Mouse (Mus musculus): ENCODE measurements around the gene Tnfsf8.

The Tnfsf8 gene

DNA sequence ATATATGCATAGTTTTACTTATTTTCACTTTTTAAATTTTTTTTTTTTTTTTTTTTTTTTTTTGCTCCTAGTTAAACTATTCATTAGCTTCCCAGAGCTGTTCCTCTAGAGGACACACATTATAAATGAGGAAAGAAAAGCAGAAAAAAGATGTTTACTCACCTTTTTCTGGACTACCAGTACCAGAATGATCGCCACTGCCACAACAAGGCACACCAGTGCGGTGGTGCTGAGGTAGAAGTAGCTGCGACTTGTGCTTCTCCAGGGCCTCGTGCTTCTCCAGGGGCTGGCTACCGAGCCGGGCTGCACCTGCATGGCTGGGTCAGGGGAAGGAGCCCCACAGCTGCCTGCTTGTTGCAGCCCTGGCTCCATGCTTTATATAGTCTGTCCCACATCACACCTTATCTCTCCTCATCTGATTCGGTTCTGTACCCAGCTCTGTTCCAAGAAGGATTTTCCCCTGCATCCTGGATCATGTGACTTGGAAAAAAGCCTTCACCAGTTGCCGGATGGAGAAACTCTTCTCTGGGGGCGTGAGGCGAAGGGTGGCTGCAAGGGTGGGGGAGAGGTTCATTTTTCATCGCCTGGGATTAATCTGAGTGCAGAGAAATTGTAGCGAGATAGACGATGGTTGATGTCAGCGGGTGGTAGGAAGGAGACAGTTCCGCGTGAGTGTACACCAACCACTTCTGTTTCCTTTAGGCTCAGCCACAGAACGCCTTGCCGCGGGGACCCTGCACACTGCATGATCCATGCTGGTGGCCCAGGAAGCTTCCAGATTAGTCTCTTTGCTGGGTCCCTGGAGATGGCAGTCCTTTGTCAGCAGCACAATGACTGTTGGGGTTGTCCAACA is at the start of gene Tnfsf8:
TSS of gene Tnfsf8 (minus strand) at position 660 of the 853 bp plus-strand sequence.
- no peak for DNase-seq

DNA sequence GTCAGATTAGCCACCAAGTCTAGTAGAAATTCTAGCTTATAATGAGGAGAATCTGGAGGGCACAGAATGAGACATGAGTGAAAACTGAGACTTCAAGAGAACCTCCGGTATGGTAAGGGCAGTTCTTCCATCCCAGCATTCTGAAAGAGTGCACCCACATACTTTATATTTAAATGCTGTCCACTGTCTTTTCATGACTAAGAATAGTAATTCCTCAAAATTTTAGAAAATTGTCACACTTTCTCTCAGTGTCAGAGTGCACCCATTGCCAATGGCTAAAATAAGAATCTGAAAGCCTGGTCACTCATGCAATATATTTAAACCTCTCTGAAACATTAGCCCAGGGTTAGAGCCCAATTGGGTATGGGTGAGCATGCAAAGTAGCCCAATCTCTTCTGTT is 47.4 kb upstream of the Tnfsf8 start:
- DNase-seq: no peak

DNA sequence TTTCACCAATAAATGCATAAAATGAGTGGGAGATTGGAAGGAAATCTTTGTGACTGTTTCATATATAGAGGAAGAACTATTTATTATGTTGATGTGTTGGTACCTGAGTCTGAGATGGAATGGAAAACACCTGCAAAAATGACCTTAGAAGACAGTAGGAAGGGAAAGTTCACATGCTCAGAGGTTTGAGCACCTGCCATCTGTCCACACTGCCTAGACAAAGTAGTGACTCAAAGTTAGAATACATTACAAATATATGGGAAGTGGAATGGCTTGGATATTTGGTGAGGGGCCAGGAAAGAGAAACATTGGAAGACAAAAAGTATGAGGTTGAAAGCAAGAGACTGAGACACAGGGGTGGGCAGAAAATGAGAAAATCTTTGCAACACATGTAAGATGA is 46.3 kb upstream of the Tnfsf8 start:
- no peak for DNase-seq

DNA sequence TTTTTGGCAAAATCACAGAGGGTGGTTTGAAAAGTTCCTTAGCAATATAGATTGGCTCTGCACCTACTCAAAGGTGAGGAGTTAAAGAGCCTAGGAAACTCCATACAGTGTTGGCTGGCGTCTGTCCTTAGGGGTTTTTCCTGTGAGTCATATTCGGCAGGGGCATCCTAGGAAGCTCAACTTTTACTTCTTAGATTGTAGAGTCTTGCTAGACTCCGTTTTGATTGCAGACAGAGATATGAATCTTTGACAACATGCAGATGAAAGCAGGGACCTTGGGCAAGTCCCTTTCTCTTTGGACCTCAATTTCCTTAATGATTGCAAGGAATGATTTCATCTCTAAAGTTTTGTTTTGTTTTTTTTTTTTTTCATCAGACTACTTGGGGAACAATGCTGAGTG is 44.9 kb upstream of the Tnfsf8 start:
- DNase-seq: no peak

DNA sequence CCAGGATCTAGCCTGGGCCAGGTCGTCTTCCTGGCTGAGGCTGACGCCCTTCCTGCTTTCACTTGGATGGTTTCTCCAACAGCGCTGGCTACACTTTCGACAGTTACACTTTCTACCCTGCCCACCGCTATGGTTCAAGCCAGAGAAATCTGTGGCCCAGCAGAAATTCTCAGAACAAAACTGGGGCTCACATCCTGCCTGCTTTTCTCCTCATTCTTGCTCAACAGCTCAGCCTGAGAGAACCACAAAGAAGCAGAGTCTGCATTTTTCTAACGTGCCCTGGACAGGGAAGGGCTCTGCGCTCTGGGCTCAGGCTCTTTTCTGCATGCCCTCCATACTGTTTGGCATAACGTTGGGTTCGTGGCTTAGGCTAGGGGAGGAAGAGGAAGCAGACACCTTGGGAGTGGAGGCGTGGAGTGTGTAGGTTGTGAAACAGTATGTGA is 38.0 kb upstream of the Tnfsf8 start:
- DNase-seq: no peak

DNA sequence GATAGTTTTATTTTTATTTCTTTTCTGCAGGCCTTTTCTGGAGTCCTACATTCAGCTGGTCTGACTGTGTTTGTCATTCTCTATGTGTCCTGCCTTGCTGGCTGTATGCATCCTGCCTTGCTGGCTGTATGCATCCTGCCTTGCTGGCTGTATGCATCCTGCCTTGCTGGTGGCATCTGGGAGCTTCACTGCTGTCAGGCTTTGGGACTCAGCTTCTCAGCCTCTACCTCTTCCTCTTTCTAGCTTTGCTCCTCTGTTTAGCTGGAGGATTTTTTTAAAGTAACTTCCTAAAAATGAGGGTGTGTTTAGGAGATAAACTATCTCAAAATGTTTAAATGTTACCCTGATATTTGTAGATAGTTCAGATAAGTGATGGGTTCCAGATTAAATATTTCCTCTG is 36.0 kb upstream of the Tnfsf8 start:
- no peak for DNase-seq

DNA sequence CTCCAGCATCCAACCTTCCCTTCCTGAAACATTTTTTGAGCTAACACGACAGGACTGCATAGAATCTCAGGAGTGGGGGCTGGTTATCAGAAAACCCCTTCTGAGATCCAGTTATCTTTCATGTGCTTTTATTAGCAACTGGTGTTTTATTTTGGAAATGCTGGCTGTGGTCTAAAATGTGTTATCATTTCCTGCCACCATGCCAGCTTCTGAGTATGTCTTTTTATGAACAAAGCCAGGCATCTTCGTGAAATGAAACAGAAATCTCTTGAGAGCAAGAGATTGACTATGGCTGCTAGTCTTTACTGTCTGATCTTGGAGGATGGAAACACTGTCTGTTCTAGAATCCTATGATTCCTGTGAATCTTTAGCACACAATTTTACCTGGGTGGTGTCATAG is 25.0 kb upstream of the Tnfsf8 start:
- DNase-seq: no peak

DNA sequence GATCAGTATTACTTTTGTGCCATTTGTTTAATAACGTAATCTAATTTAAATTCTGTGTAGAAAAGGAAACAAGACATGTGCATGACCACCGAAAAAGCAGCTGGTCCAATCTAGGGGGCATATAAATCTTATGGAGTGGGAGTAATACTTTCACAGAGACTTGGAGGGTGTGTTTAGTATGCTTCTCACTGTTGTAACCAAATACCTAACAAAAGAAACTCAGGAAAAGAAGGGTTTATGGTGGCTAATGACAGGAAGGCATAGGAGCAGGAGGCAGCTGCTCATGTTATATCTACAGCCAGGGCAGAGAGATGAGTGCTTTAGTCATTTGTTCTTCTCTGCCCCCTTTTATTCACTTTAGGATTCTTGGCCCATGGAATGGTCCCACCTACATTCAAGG is 15.6 kb upstream of the Tnfsf8 start:
- DNase-seq: no peak

DNA sequence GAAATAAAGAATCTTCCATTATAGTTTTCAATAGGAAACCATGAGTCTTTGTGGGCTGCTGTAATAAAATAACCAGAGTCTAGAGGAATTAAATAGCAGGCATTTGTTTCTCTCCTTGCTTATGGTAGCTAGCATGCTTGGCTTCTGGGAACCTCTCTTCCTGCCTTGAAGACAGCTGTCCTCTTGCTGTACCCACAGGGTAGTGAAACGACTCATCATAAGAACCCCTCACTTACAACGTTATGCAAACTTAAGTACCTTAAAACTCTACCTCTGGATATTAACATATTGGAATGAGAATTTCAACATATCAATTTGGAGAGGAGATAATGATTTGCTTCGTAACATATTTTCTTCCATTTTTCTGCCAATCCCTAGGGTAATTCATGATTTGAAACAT is 14.3 kb upstream of the Tnfsf8 start:
- no peak for DNase-seq

DNA sequence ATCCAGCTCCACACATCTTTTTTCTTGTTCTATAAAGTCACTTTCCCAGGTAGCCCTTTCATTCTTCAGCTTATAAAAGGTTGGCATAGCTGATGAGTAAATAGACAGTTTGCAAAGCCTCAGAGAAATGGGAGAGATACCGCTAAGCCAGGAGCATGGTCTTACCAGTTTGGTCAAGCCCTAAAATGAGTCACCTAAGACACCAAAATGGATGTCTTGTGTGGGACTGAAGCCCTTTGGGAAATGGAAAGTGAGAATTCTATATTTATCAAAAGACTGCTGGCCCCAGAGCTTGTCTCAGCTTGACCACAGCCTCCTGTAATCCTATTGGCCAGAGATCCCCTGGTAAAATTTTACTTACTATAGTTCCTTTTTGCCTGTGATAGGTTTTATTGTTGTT is 9.5 kb upstream of the Tnfsf8 start:
- no peak for DNase-seq

DNA sequence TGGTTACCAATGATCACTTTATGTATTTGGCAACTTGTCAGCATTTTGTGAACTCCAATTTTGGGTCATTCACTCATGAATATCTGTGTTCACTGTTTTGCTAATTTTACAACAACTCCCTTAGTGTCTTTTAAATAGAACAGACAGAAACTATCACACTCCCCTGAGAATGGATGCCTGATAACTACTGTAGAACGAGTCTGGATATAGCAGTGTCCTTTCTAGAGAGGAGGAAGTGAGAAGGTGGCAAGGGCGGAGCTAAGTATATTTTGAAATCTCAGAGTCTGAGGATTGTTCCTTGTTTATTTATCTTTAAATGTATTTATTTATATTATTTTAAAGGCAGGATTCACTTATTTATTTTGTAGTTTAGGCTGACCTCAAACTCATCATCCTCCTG is 7.6 kb upstream of the Tnfsf8 start:
- no peak for DNase-seq

DNA sequence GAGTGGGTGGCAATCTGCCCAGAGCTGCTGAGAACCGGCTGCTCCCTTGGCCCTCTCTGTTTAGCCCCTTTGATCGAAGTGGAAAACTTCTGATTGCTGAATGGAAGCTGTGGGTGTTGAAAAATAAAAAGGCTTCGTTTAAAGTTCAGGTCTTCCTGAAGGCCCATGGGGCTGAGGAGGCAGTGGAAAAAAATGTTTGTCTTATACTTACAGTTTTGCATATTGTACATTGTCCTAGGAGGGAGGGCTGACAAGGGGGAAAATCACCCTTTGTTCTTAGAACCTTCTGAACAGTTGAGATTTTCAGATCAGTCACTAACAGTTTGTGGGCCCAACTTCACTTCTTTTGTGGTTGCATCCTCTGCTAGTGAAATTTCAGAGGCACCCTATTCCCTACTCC is 1.8 kb upstream of the Tnfsf8 start:
- DNase-seq: no peak

DNA sequence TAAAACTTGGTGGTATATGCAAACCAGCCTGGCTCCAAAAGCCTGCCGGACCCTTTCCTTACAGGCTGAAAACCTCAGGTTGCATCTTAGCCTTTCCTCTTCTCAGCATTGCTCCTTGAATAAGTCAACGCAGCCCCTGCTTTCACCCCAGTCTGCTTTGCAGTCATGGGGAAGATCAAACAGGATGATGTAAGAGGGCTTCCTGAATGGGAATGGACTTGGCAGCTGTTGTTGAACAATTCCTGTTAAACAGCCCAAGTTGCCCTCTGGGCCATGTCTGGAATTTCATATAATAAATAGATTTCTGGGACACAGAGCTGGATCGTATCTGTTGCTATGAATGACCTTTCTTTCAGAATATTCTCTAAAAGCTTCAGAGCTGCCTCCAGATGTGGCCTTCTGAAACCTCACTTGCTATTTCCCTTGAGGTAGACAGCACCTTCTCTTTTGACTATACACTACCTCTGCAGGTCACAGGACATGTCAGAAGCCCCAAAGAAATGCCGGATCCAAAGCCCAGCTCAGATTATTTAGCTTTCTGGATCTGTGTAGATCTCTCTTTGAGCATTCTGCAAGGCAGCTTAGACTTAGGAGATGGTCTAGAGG is 1.0 kb upstream of the Tnfsf8 start:
- DNase-seq: no peak

DNA sequence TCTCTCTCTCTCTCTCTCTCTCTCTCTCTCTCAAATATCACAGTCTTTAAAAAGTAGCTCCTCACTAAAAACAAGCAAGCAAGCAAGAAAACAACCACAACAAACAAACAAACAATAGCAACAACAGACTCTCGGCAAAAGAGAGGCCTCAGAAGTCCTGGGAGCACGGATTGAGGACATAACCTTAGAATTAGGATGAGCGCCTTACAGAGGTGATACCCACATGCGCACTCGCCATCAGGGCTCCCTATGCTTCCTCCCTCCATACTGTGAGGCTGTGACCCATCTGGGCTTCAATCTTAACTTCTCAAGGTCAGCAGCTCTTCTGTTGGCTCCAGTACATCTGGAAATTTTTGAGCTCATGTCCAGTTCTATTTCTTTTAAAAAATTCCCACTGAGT is 911 bp downstream of the Tnfsf8 start:
- no peak for DNase-seq

DNA sequence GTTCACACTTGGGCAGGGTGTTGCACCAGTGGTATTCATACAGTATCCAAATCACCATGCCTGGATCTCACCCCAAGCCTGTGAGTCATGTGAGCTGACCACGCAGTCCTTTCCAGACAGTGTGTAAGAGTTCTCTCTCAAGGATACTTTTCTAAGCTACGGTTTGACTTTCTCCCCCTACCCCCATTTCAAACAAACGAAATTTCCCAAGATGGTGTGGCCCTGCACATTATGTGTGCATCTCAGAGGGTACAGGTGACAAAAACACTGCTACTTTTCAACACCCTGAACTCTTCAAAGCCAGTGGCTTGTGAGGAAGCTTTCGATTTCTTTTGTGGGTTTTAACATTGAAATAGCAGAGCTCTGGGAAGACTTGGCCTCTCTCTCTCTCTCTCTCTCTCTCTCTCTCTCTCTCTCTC is 1.4 kb downstream of the Tnfsf8 start:
- no peak for DNase-seq

DNA sequence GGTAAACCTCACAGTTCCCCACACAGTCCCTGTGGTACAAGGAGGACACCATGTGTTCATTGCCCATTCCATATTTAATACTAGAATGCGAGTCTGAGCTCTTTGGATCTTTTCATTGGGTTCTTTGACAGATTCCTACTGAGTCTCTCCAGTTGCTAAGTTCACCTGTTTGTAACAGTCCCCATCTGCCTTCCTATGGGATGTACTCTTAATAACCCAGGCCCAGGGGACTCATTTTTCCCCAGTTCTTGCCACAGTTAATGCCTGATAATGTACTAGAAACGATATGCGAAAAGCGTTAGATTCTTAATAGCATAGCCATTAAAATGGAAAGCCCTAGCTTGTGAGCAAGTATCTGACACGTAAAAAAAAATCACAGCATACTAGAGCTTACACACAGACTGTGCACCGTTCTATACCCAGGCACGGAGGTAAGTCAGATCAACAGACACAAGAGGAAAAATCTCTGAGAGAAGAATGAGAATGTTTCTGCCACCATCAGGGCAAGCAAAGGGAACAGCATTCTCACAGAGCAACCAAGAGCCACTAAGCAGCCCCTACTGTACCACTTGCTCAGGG is 2.4 kb downstream of the Tnfsf8 start:
- DNase-seq: no peak

DNA sequence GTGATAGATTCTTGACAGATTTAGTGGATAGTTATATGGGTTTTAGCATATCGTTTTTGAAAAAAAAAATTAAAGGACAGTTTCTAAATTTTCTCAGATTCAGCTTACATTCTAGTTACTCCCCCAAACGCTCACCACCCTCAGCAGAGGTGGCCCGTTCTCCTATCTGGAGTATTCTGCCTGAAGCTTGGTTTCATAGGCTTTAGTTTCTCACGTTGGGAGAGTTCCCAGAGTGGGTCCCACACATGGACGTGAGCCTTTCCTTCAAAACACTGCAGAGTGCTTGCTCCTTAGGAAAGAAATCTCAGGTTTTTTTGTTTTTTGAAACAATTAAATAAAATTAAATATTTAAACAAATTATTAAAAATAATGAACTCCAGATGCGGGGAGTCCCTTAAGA is 4.4 kb downstream of the Tnfsf8 start:
- no peak for DNase-seq

DNA sequence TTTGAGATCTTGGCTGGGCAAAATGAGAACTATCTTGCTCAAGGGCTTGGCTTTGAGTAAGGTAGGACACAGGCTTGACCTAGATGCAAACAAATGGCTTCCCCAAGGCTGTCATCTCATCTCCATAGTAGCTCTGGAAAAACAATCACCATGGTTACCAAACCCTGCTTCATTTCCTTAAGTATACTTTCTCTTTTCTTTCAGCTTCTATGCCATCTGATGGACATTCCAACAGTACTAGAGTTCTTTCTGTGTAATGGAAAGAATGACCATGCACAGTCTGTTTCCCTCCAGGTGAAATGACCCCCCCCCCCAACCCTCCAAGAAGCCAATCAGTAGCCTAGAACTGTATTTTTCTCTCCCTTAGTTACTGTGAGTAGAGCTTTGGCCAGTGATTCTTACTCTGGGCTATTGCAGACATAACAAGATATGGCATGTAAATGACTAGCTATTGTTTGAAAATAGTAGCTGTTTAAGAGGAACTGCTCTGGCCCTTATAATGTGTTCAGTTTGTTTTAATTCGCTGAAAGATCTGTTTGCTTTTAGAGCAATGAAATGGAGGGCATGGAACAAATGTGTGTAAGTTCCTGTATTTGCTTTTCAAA is 7.3 kb downstream of the Tnfsf8 start:
- DNase-seq: no peak

DNA sequence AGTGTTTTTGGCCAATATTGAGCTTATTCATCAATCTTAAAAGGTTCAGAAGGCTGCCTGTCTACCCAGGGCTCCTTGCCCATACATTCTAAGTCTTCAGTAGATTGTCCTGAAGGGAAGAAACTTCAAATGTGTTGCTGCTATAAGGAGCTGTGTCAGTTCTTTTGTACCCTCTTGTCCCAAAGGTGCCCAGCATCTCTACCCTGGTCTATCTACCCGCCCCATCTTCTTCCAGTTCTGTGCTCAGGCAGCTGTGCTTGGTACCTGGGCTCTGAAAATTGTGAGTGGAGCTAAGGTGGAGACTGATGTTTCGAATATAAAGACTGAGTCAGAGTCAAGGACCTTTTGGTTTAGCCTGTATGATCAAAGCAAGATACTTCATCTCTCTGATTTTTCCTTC is 11.1 kb downstream of the Tnfsf8 start:
- DNase-seq: no peak

DNA sequence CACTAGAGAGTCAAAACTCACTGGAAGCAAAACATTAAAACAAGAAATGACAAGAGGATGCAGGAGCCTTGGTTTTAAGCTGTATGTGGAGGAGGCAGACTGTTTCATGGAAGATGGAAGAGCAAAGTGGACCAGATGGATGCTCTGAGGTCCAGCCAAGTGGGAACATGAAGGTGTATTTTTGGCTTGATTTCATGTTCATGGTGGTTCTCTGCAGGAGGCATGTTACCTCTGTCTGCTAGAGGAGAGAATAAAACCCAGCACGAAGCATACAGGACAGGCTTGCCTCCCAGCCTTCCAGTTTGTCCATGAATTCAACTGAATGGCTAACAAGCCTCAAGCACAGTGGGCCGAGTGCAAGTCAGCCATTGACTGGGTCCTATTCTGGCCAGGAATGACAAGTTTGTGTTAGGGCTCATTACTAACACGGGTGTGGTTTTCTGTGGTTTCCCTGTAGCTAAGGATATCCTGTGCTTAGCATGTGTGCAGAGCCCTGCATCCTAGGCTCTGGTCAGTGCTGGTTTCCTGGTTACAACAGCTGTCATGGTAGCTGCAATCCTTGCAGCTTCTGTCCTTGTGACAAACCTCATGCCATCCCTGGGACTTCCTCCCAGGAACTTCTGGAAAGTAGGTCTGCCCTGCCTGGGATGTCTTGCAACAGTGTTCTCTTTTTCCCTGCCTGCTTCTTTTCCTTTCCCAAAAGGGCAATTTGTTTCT is 14.1 kb downstream of the Tnfsf8 start:
- DNase-seq: no peak

DNA sequence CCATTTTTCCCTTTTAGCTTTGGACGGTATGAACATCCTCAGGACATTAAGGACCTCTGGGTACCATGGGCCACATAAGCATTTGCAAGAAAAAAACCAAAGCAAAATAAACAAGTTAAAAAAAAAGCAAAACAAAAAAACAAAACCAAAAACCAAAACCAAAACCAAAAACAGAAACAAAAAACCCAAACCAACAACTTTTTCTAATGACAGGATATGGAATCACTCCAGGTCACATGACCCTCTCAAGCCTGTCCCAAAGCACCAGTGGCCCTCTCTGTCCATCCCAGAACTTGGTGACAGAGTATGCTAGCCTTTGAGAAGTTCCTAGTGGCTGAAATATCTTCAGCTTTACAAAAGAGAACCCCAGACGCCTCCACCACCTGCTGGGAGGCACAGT is 15.4 kb downstream of the Tnfsf8 start:
- no peak for DNase-seq

DNA sequence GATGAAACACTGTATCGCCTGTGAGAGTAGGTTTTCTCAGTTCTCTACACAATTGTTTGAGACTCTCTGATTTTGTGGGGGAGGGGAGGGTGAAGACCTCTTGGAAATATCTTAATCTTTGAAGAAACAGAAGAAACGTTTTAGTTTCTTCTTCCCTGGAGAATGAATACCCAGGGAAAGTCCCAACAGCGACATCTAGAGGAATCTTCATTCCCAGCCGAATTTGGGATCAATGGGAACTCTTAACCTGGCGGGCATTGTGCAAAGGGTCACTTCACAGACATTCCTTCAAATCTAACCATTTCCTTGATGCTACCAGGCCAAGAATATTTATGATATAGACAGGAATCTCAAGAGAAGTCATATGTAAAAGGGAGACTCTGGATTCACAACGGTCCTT is 17.2 kb downstream of the Tnfsf8 start:
- peak; percentile 16 for DNase-seq

DNA sequence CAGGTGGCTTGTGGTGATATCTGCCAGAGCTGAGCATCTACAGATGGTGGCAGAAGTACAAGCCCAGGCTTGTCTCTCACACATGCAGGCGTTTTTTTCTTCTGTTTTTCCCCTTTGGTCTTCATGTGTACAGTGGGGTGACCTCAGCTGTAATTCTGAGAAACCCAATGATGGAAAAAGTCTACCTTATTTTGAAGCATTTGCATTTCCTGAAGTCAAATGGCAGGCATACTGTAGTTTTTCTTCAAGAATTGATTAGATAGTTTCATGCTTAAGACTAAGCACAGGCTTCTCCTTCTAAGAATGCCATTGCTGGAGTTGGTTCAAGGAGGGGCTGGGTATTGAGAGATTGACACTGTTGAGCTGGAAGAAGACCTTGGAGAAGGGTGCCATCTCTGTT is 18.9 kb downstream of the Tnfsf8 start:
- DNase-seq: no peak

Data from kidney, adult 18-20 months (tissue).